Mouse (Mus musculus) liver, adult 2 months (tissue): ENCODE results near the gene Arhgap44.

Experiments used
- CTCF ChIP-seq: fragments of 200-500 bp; IDR thresholded peaks from 2 replicates; pipeline ENCODE4 v1.5.1; 2011; ENCODE audit warnings: low read depth, low read length, control low read depth
- POLR2A ChIP-seq: fragments of 200-500 bp; IDR thresholded peaks from 2 replicates; pipeline ENCODE4 v1.6.1; 2011; ENCODE audit warnings: low read length, control low read depth; ENCODE audit not compliant: insufficient read depth; ENCODE audit errors: extremely low read depth

- TF ChIP-seq POLR2A (no peak), CTCF (no peak)
Observed at GRCm38 (mm10) chr11:65126566-65126965, 36.2 kb downstream of the Arhgap44 start.
